ENCODE assay signal across 8 mouse cellular contexts in genomic region chr5:149322938-149323553, GRCm38 (mm10). TPM values are rescaled to one million over a fixed set of nuclear protein-coding genes. Genes with fewer than 3 reads are reported as not detected.
DNase-seq lines count a peak whose midpoint lies in the region; ATAC-seq and TF ChIP-seq lines count a peak whose summit lies in the region.
"Had no signal": no experiment of that assay in that cellular context is flagged by ENCODE, and none has a peak within 500 bp of the region (broad histone marks: within the 10 kb centered on the region; RNA-seq: fewer than 3 reads in every experiment).

No protein-coding gene starts in this region.

- H3K27ac ChIP-seq in midbrain, embryonic 10.5 days (replicated peaks) = peak overlapping the region; percentile 91
- H3K27ac ChIP-seq in midbrain, embryonic 13.5 days = no peak overlapping the region
- H3K27ac ChIP-seq in kidney, adult 2 months (ENCODE audit: insufficient read depth, low read depth, low read length) = peak overlapping the region; percentile 82
- peak overlapping the region; percentile 19; the same call in 1 of the 2 replicates for H3K27ac ChIP-seq in stomach, embryonic 16.5 days (ENCODE audit: low read length)
- H3K27ac ChIP-seq: lung, embryonic 15.5 days had no signal

- WGBS in midbrain, embryonic 10.5 days = 92% methylated on average over 9 of the region's 9 CpGs
- 93% methylated on average over 9 of the region's 9 CpGs for WGBS in midbrain, embryonic 13.5 days
- 52% methylated on average over 9 of the region's 9 CpGs for WGBS in kidney, adult 2 months
- WGBS in stomach, embryonic 16.5 days = 75% methylated on average over 9 of the region's 9 CpGs

- H3K4me2 ChIP-seq in midbrain, embryonic 13.5 days (replicated peaks) = no peak overlapping the region
- no peak overlapping the region for H3K4me2 ChIP-seq in stomach, embryonic 16.5 days (ENCODE audit: low read depth, low read length)
- H3K4me2 ChIP-seq: lung, embryonic 15.5 days had no signal

- no peak overlapping the region for H3K9ac ChIP-seq in midbrain, embryonic 13.5 days (replicated peaks)
- no peak overlapping the region for H3K9ac ChIP-seq in stomach, embryonic 16.5 days (ENCODE audit: low read length)
- H3K9ac ChIP-seq: lung, embryonic 15.5 days had no signal

- no peak for DNase-seq in midbrain, embryonic 10.5 days (ENCODE audit: low spot score)
- peak; percentile 34 for DNase-seq in gastrocnemius, postnatal 25 days
- peak; percentile 96 for DNase-seq in kidney, adult 2 months
- DNase-seq in urinary bladder, adult 18-20 months (ENCODE audit: low spot score in 2 of 2) = no peak

- H3K9me3 ChIP-seq in midbrain, embryonic 10.5 days (replicated peaks) = no peaks in the 10 kb centered on the region
- H3K9me3 ChIP-seq in midbrain, embryonic 13.5 days = no peaks in the 10 kb centered on the region
- H3K9me3 ChIP-seq in stomach, embryonic 16.5 days (replicated peaks; ENCODE audit: control insufficient read depth, low read length) = no peaks in the 10 kb centered on the region
- H3K9me3 ChIP-seq: lung, embryonic 15.5 days had no signal

- no peak for TF ChIP-seq CTCF in kidney, adult 2 months (conservative IDR thresholded peaks at IDR 0.05; ENCODE audit: insufficient read depth, insufficient read length, low read depth, low read length)

- H3K4me1 ChIP-seq in midbrain, embryonic 10.5 days = peaks cover 61% of the 10 kb centered on the region
- peaks cover 40% of the 10 kb centered on the region for H3K4me1 ChIP-seq in midbrain, embryonic 13.5 days (replicated peaks)
- peaks cover 9% of the 10 kb centered on the region; the same call in 1 of the 2 replicates for H3K4me1 ChIP-seq in kidney, adult 2 months (ENCODE audit: control insufficient read depth, insufficient read depth, low read length)
- peaks cover 32% of the 10 kb centered on the region for H3K4me1 ChIP-seq in stomach, embryonic 16.5 days (ENCODE audit: control insufficient read depth, insufficient read depth, low read length)

- no peak for ATAC-seq in midbrain, embryonic 13.5 days
- 0 out of 2 replicates have a peak, but pooled peaks have one; percentile 19 for ATAC-seq in stomach, embryonic 16.5 days (ENCODE audit: insufficient read depth, low FRiP score)
- no peak for ATAC-seq in megakaryocyte-erythroid progenitor cell, adult 5-6 weeks (replicated peaks; ENCODE audit: low FRiP score, low TSS enrichment, poor library complexity, severe bottlenecking)

- no peak overlapping the region for H3K4me3 ChIP-seq in midbrain, embryonic 10.5 days
- H3K4me3 ChIP-seq in midbrain, embryonic 13.5 days (replicated peaks) = no peak overlapping the region
- H3K4me3 ChIP-seq in kidney, adult 2 months (ENCODE audit: insufficient read depth, low read depth, low read length) = no peak overlapping the region
- no peak overlapping the region for H3K4me3 ChIP-seq in stomach, embryonic 16.5 days (replicated peaks; ENCODE audit: low read length)
- H3K4me3 ChIP-seq: lung, embryonic 15.5 days had no signal

- no peaks in the 10 kb centered on the region for H3K27me3 ChIP-seq in midbrain, embryonic 10.5 days (ENCODE audit: low read depth, poor library complexity, severe bottlenecking)
- H3K27me3 ChIP-seq in midbrain, embryonic 13.5 days = no peaks in the 10 kb centered on the region
- no peaks in the 10 kb centered on the region for H3K27me3 ChIP-seq in kidney, adult 2 months (replicated peaks; ENCODE audit: control insufficient read depth, insufficient read depth, low read length)
- H3K27me3 ChIP-seq in stomach, embryonic 16.5 days (ENCODE audit: control insufficient read depth, insufficient read depth, low read length) = no peaks in the 10 kb centered on the region
- H3K27me3 ChIP-seq: lung, embryonic 15.5 days had no signal

- TF ChIP-seq POLR2A in kidney, adult 2 months (IDR thresholded peaks at IDR 0.05; ENCODE audit: low read depth, low read length) = no peak

- no peaks in the 10 kb centered on the region for H3K36me3 ChIP-seq in midbrain, embryonic 10.5 days
- no peaks in the 10 kb centered on the region for H3K36me3 ChIP-seq in midbrain, embryonic 13.5 days
- H3K36me3 ChIP-seq in kidney, adult 2 months (ENCODE audit: control insufficient read depth, insufficient read depth, low read length) = no peaks in the 10 kb centered on the region
- H3K36me3 ChIP-seq in stomach, embryonic 16.5 days (ENCODE audit: control insufficient read depth, insufficient read depth, low read length) = no peaks in the 10 kb centered on the region
- H3K36me3 ChIP-seq: lung, embryonic 15.5 days had no signal

RNA-seq across cellular contexts. Expression of gene Alox5ap, which starts 58.5 kb away (rescaled TPM):
- 4.8 and 6.2 TPM in 2 replicates for polyA plus RNA-seq in midbrain, embryonic 10.5 days (2016; fragmentation: Nextera tagmentation; extraction: Ambion mirVana)
- polyA plus RNA-seq in midbrain, embryonic 13.5 days (2015; fragmentation: Nextera tagmentation; extraction: Ambion mirVana) = 8.6 and 9.1 TPM in 2 replicates
- total RNA-seq in gastrocnemius, postnatal 25 days (2021) = 10 to 100 TPM in 1 of 2 experiments, 1 to 10 TPM in 1; 6.2 to 11.0 TPM
- polyA plus RNA-seq in kidney, adult 2 months (2012; rRNA removed) = 12.7 and 15.8 TPM in 2 replicates
- polyA plus RNA-seq in stomach, embryonic 16.5 days (2015; fragmentation: Nextera tagmentation; extraction: Ambion mirVana) = 24.6 and 32.8 TPM in 2 replicates
- total RNA-seq in megakaryocyte-erythroid progenitor cell, adult 5-6 weeks (2014; fragmentation: Nextera tagmentation) = 8.8 and 11.6 TPM in 2 replicates
- total RNA-seq in megakaryocyte-erythroid progenitor cell, adult 5-6 weeks (2017) = 20.9 and 41.6 TPM in 2 replicates

Comparison
In these comparisons a context has a peak if more than half of its experiments do, and no peak if none do; other contexts are left out.
1. DNase-seq: peak in gastrocnemius, postnatal 25 days (single experiment) and kidney, adult 2 months (single experiment); none in midbrain, embryonic 10.5 days (single experiment) and urinary bladder, adult 18-20 months (0 of 2).